8 mouse cellular contexts compared by ENCODE assay signal in genomic region chr6:37300492-37300891, GRCm38 (mm10). TPM values are rescaled to one million over a fixed set of nuclear protein-coding genes. Genes with fewer than 3 reads are reported as not detected.
DNase-seq lines count a peak whose midpoint lies in the region; ATAC-seq lines count a peak whose summit lies in the region.

No protein-coding gene starts in this region.

- peak overlapping the region; percentile 56; the same call in 1 of the 2 replicates for H3K4me3 ChIP-seq in embryonic facial prominence, embryonic 15.5 days (replicated peaks)
- H3K4me3 ChIP-seq in hindbrain, embryonic 16.5 days (ENCODE audit: low read length): peak overlapping the region; percentile 73
- H3K4me3 ChIP-seq in neural tube, embryonic 11.5 days (ENCODE audit: low read depth, low read length): peak overlapping the region; percentile 51

- H3K4me1 ChIP-seq in embryonic facial prominence, embryonic 15.5 days: peaks cover 11% of the 10 kb centered on the region
- peaks cover 31% of the 10 kb centered on the region for H3K4me1 ChIP-seq in hindbrain, embryonic 16.5 days (ENCODE audit: control insufficient read depth, insufficient read depth, low read depth, low read length)
- H3K4me1 ChIP-seq in neural tube, embryonic 11.5 days (ENCODE audit: control insufficient read depth, insufficient read depth, low read length): peaks cover 3% of the 10 kb centered on the region; the same call in 1 of the 2 replicates

- no peak overlapping the region for H3K27ac ChIP-seq in embryonic facial prominence, embryonic 15.5 days (replicated peaks)
- H3K27ac ChIP-seq in hindbrain, embryonic 16.5 days (ENCODE audit: low read depth, low read length): peak overlapping the region; percentile 82
- H3K27ac ChIP-seq in neural tube, embryonic 11.5 days (ENCODE audit: low read depth, low read length): no peak overlapping the region

- WGBS in embryonic facial prominence, embryonic 15.5 days: 11% methylated on average over 13 of the region's 13 CpGs
- 5% methylated on average over 13 of the region's 13 CpGs for WGBS in hindbrain, embryonic 16.5 days
- WGBS in neural tube, embryonic 11.5 days: 10% methylated on average over 13 of the region's 13 CpGs

- no peak overlapping the region for H3K9ac ChIP-seq in embryonic facial prominence, embryonic 15.5 days
- peak overlapping the region; percentile 82 for H3K9ac ChIP-seq in hindbrain, embryonic 16.5 days (ENCODE audit: low read depth, low read length)
- H3K9ac ChIP-seq in neural tube, embryonic 11.5 days (ENCODE audit: low read length): no peak overlapping the region; the same call in 1 of the 2 replicates

- peaks cover 42% of the 10 kb centered on the region for H3K27me3 ChIP-seq in embryonic facial prominence, embryonic 15.5 days
- no peaks in the 10 kb centered on the region for H3K27me3 ChIP-seq in hindbrain, embryonic 16.5 days (replicated peaks; ENCODE audit: control insufficient read depth, insufficient read depth, low read length)
- H3K27me3 ChIP-seq in neural tube, embryonic 11.5 days (ENCODE audit: control insufficient read depth, insufficient read depth, low read length): peaks cover 22% of the 10 kb centered on the region

- peak overlapping the region; percentile 98 for H3K4me2 ChIP-seq in embryonic facial prominence, embryonic 15.5 days (replicated peaks)
- peak overlapping the region; percentile 71 for H3K4me2 ChIP-seq in hindbrain, embryonic 16.5 days (ENCODE audit: low read length)
- peak overlapping the region; percentile 90 for H3K4me2 ChIP-seq in neural tube, embryonic 11.5 days (ENCODE audit: low read depth)

- no peaks in the 10 kb centered on the region for H3K9me3 ChIP-seq in embryonic facial prominence, embryonic 15.5 days (replicated peaks)
- no peaks in the 10 kb centered on the region for H3K9me3 ChIP-seq in hindbrain, embryonic 16.5 days (ENCODE audit: control insufficient read depth, low read length)
- no peaks in the 10 kb centered on the region for H3K9me3 ChIP-seq in neural tube, embryonic 11.5 days (ENCODE audit: control insufficient read depth, low read length)

- peak; percentile 17 for DNase-seq in layer of hippocampus, adult 11-12 months (ENCODE audit: low spot score)
- no peak for DNase-seq in layer of hippocampus, postnatal 36 days
- peak; percentile 20 for DNase-seq in neural tube, embryonic 11.5 days (ENCODE audit: low spot score)
- no peak for DNase-seq in kidney, adult 18-20 months
- DNase-seq in thymus, postnatal 25 days: no peak

- ATAC-seq in embryonic facial prominence, embryonic 15.5 days (ENCODE audit: insufficient number of reproducible peaks, low FRiP score, low TSS enrichment, low read depth): no peak
- ATAC-seq in hindbrain, embryonic 16.5 days: no peak
- peak; percentile 10; the same call in 1 of the 2 replicates for ATAC-seq in neural tube, embryonic 11.5 days (ENCODE audit: insufficient read depth, low FRiP score, low TSS enrichment)
- ATAC-seq in megakaryocyte-erythroid progenitor cell, adult 5-6 weeks (replicated peaks; ENCODE audit: low FRiP score, low TSS enrichment, poor library complexity, severe bottlenecking): no peak

- H3K36me3 ChIP-seq in embryonic facial prominence, embryonic 15.5 days: no peaks in the 10 kb centered on the region
- H3K36me3 ChIP-seq in hindbrain, embryonic 16.5 days (ENCODE audit: control insufficient read depth, insufficient read depth, low read length): no peaks in the 10 kb centered on the region
- no peaks in the 10 kb centered on the region for H3K36me3 ChIP-seq in neural tube, embryonic 11.5 days (ENCODE audit: control insufficient read depth, insufficient read depth, low read length)

RNA-seq across cellular contexts. Expression of gene Dgki, which starts 0.5 kb away (rescaled TPM):
- total RNA-seq in layer of hippocampus, postnatal 36 days (2021): 10 to 100 TPM; 82.6 to 87.2 TPM
- 0.83 and 1.2 TPM in 2 replicates for polyA plus RNA-seq in embryonic facial prominence, embryonic 15.5 days (2015; fragmentation: Nextera tagmentation; extraction: Ambion mirVana)
- 6.0 and 6.7 TPM in 2 replicates for polyA plus RNA-seq in hindbrain, embryonic 16.5 days (2015; fragmentation: Nextera tagmentation; extraction: Ambion mirVana)
- polyA plus RNA-seq in neural tube, embryonic 11.5 days (2014; fragmentation: Nextera tagmentation; extraction: Ambion mirVana): 2.5 and 2.8 TPM in 2 replicates
- 0.42 and 1.1 TPM in 2 replicates for total RNA-seq in megakaryocyte-erythroid progenitor cell, adult 5-6 weeks (2014; fragmentation: Nextera tagmentation)
- 0.28 and 1.6 TPM in 2 replicates for total RNA-seq in megakaryocyte-erythroid progenitor cell, adult 5-6 weeks (2017)

Comparison
In these comparisons a context has a peak if more than half of its experiments do, and no peak if none do; other contexts are left out.
1. DNase-seq: peak in layer of hippocampus, adult 11-12 months (single experiment) and neural tube, embryonic 11.5 days (single experiment); none in layer of hippocampus, postnatal 36 days (0 of 2), kidney, adult 18-20 months (single experiment) and thymus, postnatal 25 days (single experiment).
2. Peak in every context shown above with its lines, with median percentiles within 50 percentile points of each other: H3K4me2 ChIP-seq and H3K4me3 ChIP-seq.